Mouse (Mus musculus) large intestine, adult 2 months (tissue): ENCODE measurements around the gene Fam169b. TPM values are rescaled to one million over a fixed set of nuclear protein-coding genes. Genes with fewer than 3 reads are reported as not detected.
"Not testable (repeated sequence)": the region's sequence is repeated elsewhere in the genome, so short reads cannot be mapped to it uniquely, and the experiment has no call there.

Source experiments
- DNase-seq: peaks from one replicate; pipeline ENCODE4 v3.0.0-alpha.2; 2012; ENCODE audit warnings: low read depth, low spot score
- WGBS: fragments of 180-500 bp; shearing (Covaris S2); methylation state at CpG from one replicate; pipeline ENCODE4 v1.1.7; 2018; 5-methylcytosine and 5-hydroxymethylcytosine counted together
- polyA plus RNA-seq: library from polyadenylated mRNA; depleted of rRNA; stranded (reverse); fragments of >200 nt; gene quantifications from 2 replicates; pipeline ENCODE4 v1.2.3, GENCODE M21; 2012

The Fam169b gene
- polyA plus RNA-seq, 1 experiment, result 1.5 TPM

DNA sequence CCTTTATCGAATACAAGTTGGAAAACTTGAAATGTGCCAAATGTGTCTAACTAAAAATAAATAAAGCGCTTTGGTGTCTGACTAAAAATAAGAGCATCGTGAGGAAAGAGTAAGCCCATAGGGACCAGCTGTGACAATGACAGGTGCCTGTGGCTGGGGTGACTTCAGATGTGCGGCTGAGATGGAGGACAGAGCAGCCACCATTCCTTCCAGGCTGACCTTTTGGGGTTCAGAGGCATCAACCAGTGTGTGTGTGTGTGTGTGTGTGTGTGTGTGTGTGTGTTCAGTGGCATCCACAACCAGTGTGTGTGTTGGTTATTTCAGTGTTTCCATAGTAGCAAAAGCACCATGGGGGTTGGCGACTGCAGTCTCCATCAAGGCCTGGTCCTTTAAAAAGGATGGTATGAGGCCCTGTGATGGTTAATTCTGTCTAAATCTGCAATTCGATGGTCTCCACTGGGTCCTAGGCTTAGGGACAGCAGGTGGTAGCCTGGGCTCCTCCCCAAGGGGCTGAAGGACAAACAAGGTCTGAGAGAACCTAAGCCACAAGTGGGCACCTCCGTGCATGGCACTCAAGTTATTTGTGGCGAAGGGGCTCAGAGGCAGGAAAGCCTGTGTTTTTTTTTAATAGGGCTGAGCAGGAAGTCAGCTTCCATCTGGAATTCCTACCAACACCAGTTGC lies 10.2 kb upstream of the Fam169b start:
- WGBS, result 66% methylated on average over 8 of the region's 8 CpGs
- DNase-seq, result no peak

DNA sequence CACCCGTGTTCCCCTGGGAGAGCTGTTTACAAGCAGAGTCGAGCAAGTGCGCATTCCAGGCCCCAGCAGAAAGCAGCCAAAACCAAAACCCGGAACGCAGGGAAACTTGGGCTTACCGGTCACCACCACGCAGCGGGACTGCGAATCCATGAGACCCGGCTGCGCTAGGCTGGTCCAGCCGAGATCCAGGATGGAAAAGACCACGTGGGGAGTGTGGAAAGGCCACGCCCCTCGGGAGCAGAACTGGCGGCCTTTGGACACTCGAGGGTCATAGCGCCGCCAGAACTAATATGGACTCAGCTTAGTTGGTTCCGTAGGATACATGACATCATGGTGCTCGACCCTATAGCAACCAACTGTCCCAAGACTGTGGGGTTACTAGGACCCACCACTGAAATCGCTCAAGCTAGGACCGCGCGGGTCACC lies 9.6 kb upstream of the Fam169b start, which contains the start of gene Pgpep1l:
Gene Pgpep1l (minus strand): TSS at position 206 of the 426 bp plus-strand sequence.
- no peak for DNase-seq
- 8% methylated on average over 25 of the region's 25 CpGs for WGBS

GRCm38 (mm10) chr7:68264531-68264930 lies 9.1 kb upstream of the Fam169b start:
- no peak for DNase-seq
- WGBS, result 12% methylated on average over 14 of the region's 14 CpGs

DNA sequence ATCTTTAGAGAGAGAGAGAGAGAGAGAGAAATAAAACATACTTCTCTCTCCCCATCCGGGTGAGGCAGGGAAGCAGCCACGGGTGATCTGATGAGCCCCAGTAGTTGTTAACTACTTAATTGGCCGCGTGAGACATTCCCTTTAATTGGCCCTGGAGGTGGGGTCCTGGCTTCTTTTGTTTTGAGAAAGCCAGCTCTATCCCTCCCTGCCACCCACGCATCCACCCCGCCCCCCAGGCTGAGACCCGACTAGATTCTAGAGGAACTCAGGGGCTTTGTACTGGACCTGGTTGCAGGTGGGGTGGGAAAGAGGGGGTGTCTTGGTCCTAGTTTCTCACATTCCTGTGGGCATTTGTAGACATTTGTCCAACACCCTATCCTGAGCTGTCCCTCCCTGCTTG lies 8.2 kb upstream of the Fam169b start:
- no peak for DNase-seq
- WGBS, result 40% methylated on average over 7 of the region's 7 CpGs

GRCm38 (mm10) chr7:68266691-68267090 lies 6.9 kb upstream of the Fam169b start:
- no peak for DNase-seq
- WGBS, result 27% methylated on average over 6 of the region's 6 CpGs

GRCm38 (mm10) chr7:68270551-68270950 lies 3.1 kb upstream of the Fam169b start:
- 26% methylated on average over 4 of the region's 4 CpGs for WGBS
- no peak for DNase-seq

DNA sequence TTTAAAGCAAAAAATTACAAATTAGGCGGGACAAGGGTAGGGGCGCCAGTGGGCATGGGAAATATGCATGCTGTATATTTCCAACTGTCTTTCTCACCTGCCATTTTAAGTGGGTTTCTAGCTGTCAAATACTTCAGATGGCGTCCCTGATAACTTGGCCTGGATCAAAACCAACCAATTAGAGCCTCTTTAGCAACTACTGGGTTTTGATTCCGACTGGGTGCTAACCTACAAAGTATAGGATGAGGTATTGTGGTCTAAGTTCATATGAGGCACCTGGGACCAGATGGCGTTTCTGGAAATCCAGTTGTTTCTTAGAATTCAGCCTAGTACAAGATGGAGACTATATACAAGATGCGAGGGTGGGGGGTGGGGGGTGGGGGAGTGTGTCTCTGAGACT lies 1.8 kb upstream of the Fam169b start:
- WGBS, result 92% methylated on average over 6 of the region's 6 CpGs
- DNase-seq, result no peak

GRCm38 (mm10) chr7:68272607-68273006 lies 1.0 kb upstream of the Fam169b start:
- 84% methylated on average over 10 of the region's 10 CpGs for WGBS

DNA sequence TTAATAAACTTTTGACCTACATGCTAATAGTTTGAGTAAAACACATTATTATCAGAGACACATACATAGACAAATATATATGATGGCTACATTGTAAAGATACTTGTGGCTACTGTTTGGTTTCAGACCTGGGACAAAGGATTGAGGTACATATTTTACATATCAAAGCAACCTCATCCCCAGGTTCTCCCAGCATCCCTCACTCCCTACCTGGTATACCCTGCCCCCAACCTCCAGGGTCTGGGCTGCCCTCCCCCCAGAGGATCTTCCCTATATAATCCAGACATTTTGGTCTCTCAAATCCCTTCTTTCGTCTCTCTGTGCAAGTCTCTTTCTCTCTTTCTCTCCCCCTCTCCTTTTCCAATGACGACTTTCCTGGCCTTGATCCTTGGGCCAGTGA lies 579 bp downstream of the Fam169b start:
- 76% methylated on average over 2 of the region's 2 CpGs for WGBS
- DNase-seq, result no peak

More at GRCm38 (mm10) chr7:68272607-68273006, 1.0 kb upstream of the Fam169b start:
- no peak for DNase-seq

GRCm38 (mm10) chr7:68274951-68275350 lies 1.3 kb downstream of the Fam169b start:
- WGBS, result 71% methylated on average over 9 of the region's 9 CpGs
- DNase-seq, result no peak

DNA sequence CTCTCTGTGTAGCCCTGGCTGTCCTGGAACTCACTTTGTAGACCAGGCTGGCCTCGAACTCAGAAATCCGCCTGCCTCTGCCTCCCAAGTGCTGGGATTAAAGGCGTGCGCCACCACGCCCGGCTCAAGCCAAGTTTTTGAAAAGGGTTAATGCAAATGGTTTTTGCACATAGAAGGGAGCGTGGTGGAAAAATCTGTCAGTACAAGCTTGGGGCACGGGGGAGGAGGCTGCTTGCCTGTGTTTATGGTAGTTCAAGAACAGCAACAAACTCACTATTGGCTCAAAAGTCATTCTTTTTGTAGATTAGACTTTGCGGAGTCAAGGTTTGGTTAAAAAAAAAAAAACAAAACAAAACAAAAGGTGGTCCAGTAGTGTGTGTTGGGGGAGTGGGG lies 1.8 kb downstream of the Fam169b start:
- 48% methylated on average over 9 of the region's 9 CpGs for WGBS
- not testable (repeated sequence) for DNase-seq

- WGBS, result 15% methylated on average over 36 of the region's 36 CpGs
- no peak for DNase-seq
Measured at GRCm38 (mm10) chr7:68275838-68276731, 2.4 kb downstream of the Fam169b start.

DNA sequence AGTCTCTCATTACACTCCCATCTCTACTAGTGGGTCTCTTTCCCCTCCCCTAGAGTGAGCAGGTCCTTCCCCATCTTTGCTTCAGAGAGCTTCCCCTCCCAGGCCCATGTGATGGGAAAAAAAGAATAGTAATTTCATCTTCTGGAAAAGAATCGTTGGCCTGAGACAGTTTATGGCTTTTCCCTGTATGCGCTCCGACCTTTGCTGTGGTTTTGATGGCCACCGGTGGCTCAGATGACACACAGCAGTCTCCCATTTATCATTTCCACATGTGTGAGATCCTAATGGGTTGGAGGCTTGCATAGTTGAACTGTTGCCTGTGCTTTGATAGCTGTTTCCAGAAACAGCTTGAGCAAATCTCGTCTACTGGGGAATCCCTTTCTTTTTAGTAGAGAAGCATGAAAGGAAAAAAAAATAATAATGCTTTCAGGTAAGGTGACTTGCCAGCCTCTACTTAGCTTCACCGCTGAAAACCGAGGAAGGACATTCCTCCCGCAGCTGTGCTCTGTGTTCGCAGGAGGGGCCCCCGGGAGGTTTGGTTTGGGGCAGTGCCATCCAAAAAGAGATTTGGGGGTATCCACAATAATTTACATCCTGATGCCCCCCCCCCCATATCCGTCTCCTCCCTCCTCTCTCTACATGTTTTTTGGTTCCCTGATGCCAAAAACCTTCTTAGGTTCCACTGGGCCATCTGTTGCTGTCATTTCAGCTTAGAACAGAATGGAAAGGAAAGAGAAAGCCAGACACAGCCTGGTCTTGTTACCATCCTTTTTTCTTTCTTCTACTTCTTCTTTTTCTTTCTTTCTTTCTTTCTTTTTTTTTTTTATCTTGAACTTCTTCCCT lies 3.6 kb downstream of the Fam169b start:
- 58% methylated on average over 11 of the region's 11 CpGs for WGBS

DNA sequence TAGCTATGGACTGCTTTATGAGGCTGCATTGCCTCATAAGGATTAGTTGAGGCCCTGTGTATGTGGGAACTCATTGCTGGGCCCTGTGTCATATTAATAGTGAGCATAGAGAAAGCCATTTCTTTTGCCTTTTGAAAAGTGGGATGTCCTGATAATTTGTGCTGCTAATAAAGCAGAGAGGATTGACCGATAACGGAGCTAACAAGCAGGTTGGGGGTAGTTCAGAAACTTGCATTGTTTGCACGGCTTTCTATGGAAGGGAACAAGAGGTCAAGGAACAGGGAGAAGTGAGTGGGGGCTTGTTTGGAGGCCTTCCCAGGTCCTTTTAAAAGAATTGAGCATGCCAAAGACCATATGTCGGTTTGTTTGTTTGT lies 4.2 kb downstream of the Fam169b start:
- WGBS, result 83% methylated on average over 4 of the region's 4 CpGs
- DNase-seq, result no peak

More for the DNA sequence above, 3.6 kb downstream of the Fam169b start:
- no peak for DNase-seq

- 93% methylated on average over 6 of the region's 6 CpGs for WGBS
Measured at GRCm38 (mm10) chr7:68278385-68278784, 4.7 kb downstream of the Fam169b start.

GRCm38 (mm10) chr7:68278908-68279307 lies 5.3 kb downstream of the Fam169b start:
- 66% methylated on average over 6 of the region's 6 CpGs for WGBS
- DNase-seq, result no peak

More at GRCm38 (mm10) chr7:68278385-68278784, 4.7 kb downstream of the Fam169b start:
- no peak for DNase-seq

DNA sequence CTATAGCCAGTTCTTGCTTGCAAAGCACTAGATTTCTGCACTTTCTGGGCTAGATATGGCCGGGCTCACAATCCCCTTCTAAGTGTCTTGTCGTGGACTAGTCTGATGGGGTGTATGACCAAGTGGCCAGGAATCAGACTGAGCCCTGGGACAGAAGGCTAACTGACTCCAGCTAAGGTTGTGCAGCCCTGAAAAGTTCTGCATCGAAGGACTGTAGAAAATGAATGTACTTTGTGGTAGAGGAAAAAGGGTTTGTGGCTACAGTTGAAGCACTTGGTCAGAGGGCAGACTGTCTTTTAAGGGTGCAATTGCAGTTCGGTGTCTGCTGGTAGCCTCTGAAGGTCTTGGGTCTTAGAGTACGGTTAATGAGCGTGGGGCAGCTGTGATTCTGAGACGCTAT lies 5.8 kb downstream of the Fam169b start:
- 84% methylated on average over 7 of the region's 7 CpGs for WGBS
- no peak for DNase-seq

GRCm38 (mm10) chr7:68280352-68280869 lies 6.8 kb downstream of the Fam169b start:
- 89% methylated on average over 19 of the region's 19 CpGs for WGBS
- no peak for DNase-seq

GRCm38 (mm10) chr7:68281341-68281740 lies 7.7 kb downstream of the Fam169b start:
- WGBS, result 70% methylated on average over 5 of the region's 5 CpGs
- DNase-seq, result no peak
